Mouse (Mus musculus): ENCODE results near the gene Slc16a10.

DNA sequence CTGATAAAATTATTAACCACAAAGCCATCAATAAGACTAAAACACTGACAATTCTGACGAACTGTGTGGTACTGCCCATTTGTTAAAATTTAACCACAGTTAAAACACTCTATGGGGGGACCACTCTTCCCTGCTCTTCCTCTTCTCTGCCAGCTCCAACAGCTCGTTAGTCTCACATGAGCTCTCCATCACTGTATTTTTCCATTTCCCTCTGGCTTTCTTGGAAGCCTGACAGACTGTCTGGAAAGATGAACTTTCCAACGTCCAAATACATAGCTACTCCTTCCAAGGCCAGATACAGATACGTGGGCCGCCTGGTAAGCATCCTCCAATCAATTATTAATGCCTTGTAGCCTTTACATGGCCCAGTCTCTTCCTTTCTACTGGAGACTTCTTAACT lies 38.3 kb downstream of the Slc16a10 start:
- TF ChIP-seq CTCF (IDR thresholded peaks at IDR 0.05; ENCODE audit: extremely low read depth, insufficient read length, insufficient replicate concordance, low read depth, low read length) (no peak), POLR2A (IDR thresholded peaks at IDR 0.05; ENCODE audit: low read depth, low read length) (no peak)

Measured in small intestine, adult 2 months (tissue).